Mouse (Mus musculus) CH12.LX (cell line): ENCODE measurements around the gene Kdm4c. TPM values are rescaled to one million over a fixed set of nuclear protein-coding genes. Genes with fewer than 3 reads are reported as not detected.

ENCODE experiments used
- DNase-seq: peaks from one replicate; pipeline ENCODE4 v3.0.0-alpha.2; 2013; ENCODE audit errors: extremely low read depth
- H3K27ac ChIP-seq: 2 replicates; pipeline ENCODE4 v1.5.1; 2012; ENCODE audit warnings: low read depth, mild to moderate bottlenecking, control low read depth, moderate library complexity; ENCODE audit not compliant: insufficient read depth
- H3K27me3 ChIP-seq: replicated peaks from 2 replicates; pipeline ENCODE3; 2012; ENCODE audit warnings: inconsistent platforms
- H3K36me3 ChIP-seq, 2 experiments: replicated peaks in 1 of 2; 2 replicates each; pipeline versions ENCODE3 to v1.6.1; 2012; ENCODE audit warnings: inconsistent platforms in 1 of 2, low read length in 1 of 2, mild to moderate bottlenecking in 1 of 2, mixed read lengths in 1 of 2, moderate library complexity in 1 of 2; ENCODE audit not compliant: control insufficient read depth in 1 of 2, insufficient read depth in 1 of 2
- H3K4me1 ChIP-seq, 2 experiments: 2 replicates each; pipeline ENCODE4 v1.6.1; 2012; ENCODE audit warnings: inconsistent platforms in 1 of 2, moderate library complexity in 1 of 2; ENCODE audit not compliant: insufficient read depth in 2 of 2, control insufficient read depth in 1 of 2
- H3K4me2 ChIP-seq: 2 replicates; pipeline ENCODE4 v1.6.1; 2012; ENCODE audit warnings: low read depth, mild to moderate bottlenecking, control low read depth; ENCODE audit not compliant: poor library complexity, insufficient read depth, severe bottlenecking
- H3K4me3 ChIP-seq, 3 experiments: fragments of 150-350 bp in 1 of 3; sonication (generic) in 1 of 3; replicated peaks in 1 of 3; 2 replicates each; pipeline versions ENCODE3 to v1.5.1; 2011 to 2012; ENCODE audit warnings: low read depth in 2 of 3, low read length in 2 of 3, mild to moderate bottlenecking in 2 of 3, moderate library complexity in 2 of 3, control low read depth in 1 of 3, improper control_type of control experiment in 1 of 3, inconsistent platforms in 1 of 3, mixed read lengths in 1 of 3; ENCODE audit not compliant: poor library complexity in 1 of 3
- H3K79me2 ChIP-seq: replicated peaks from 2 replicates; pipeline ENCODE4 v1.6.1; 2012; ENCODE audit warnings: mild to moderate bottlenecking, moderate library complexity; ENCODE audit not compliant: control insufficient read depth, poor library complexity, insufficient read depth, severe bottlenecking; ENCODE audit errors: extremely low read depth
- H3K9ac ChIP-seq: 2 replicates; pipeline ENCODE4 v1.6.1; 2012; ENCODE audit warnings: low read depth, mild to moderate bottlenecking, control low read depth, moderate library complexity; ENCODE audit not compliant: insufficient read depth
- H3K9me3 ChIP-seq: replicated peaks from 2 replicates; pipeline ENCODE3; 2012; ENCODE audit warnings: low read length, inconsistent platforms, mixed read lengths
- BHLHE40 ChIP-seq: IDR thresholded peaks from 2 replicates; pipeline ENCODE4 v1.6.1; 2011; ENCODE audit warnings: mild to moderate bottlenecking, low read depth, low read length, improper control_type of control experiment
- CHD2 ChIP-seq: IDR thresholded peaks from 2 replicates; pipeline ENCODE4 v1.6.1; 2011; ENCODE audit warnings: low read length, improper control_type of control experiment
- EP300 ChIP-seq: IDR thresholded peaks from 2 replicates; pipeline ENCODE4 v1.6.1; 2011; ENCODE audit warnings: low read length, improper control_type of control experiment
- IRF4 ChIP-seq: IDR thresholded peaks from 2 replicates; pipeline ENCODE4 v1.6.1; 2014; ENCODE audit warnings: low read depth, mild to moderate bottlenecking, inconsistent platforms, low read length, improper control_type of control experiment
- JUN ChIP-seq: IDR thresholded peaks from 2 replicates; pipeline ENCODE4 v1.6.1; 2011; ENCODE audit warnings: low read depth, mild to moderate bottlenecking, low read length, improper control_type of control experiment, moderate library complexity; ENCODE audit not compliant: insufficient read depth
- JUND ChIP-seq: conservative IDR thresholded peaks from 2 replicates; pipeline ENCODE4 v1.6.1; 2011; ENCODE audit warnings: low read depth, low read length, improper control_type of control experiment
- MAFK ChIP-seq: IDR thresholded peaks from 2 replicates; pipeline ENCODE4 v1.6.1; 2011; ENCODE audit warnings: low read length, improper control_type of control experiment; ENCODE audit not compliant: insufficient replicate concordance
- MEF2A ChIP-seq: IDR thresholded peaks from 2 replicates; pipeline ENCODE4 v1.6.1; 2014; ENCODE audit warnings: low read depth, mild to moderate bottlenecking, inconsistent platforms, low read length, improper control_type of control experiment, borderline replicate concordance
- POLR2AphosphoS2 ChIP-seq: IDR thresholded peaks from 2 replicates; pipeline ENCODE4 v1.6.1; 2011; ENCODE audit warnings: low read depth, low read length, improper control_type of control experiment
- RAD21 ChIP-seq: IDR thresholded peaks from 2 replicates; pipeline ENCODE4 v1.6.1; 2011; ENCODE audit warnings: low read depth, mild to moderate bottlenecking, low read length, improper control_type of control experiment, moderate library complexity
- RCOR1 ChIP-seq: conservative IDR thresholded peaks from 2 replicates; pipeline ENCODE4 v1.6.1; 2012; ENCODE audit warnings: low read depth, mild to moderate bottlenecking, inconsistent platforms, low read length, improper control_type of control experiment
- TBP ChIP-seq: conservative IDR thresholded peaks from 2 replicates; pipeline ENCODE4 v1.6.1; 2011; ENCODE audit warnings: low read depth, low read length, improper control_type of control experiment
- TCF12 ChIP-seq: IDR thresholded peaks from 2 replicates; pipeline ENCODE4 v1.6.1; 2014; ENCODE audit warnings: low read depth, mild to moderate bottlenecking, inconsistent platforms, low read length, improper control_type of control experiment
- ZKSCAN1 ChIP-seq: IDR thresholded peaks from 2 replicates; pipeline ENCODE4 v1.6.1; 2012; ENCODE audit warnings: low read depth, inconsistent platforms, low read length, improper control_type of control experiment, borderline replicate concordance
- ZNF384 ChIP-seq: IDR thresholded peaks from 2 replicates; pipeline ENCODE4 v1.6.1; 2012; ENCODE audit warnings: low read depth, low read length, improper control_type of control experiment, inconsistent platforms
- dilution Hi-C: fragments of 300-500 bp; cut with MboI; formaldehyde crosslinking; loops from 2 replicates; pipeline ENCODE4 v1.14.3; 2020; ENCODE audit warnings: low sequenced_read_pairs; ENCODE audit not compliant: extremely low pct_unique_long_range_greater_than_20kb, extremely low pct_ligation_motif_present
- in situ Hi-C: fragments of 300-500 bp; cut with MboI; formaldehyde crosslinking; loops from 3 replicates; pipeline ENCODE4 v1.14.3; 2019; ENCODE audit warnings: low sequenced_read_pairs, low pct_ligation_motif_present, low pct_unique_long_range_greater_than_20kb, mixed read lengths
- polyA plus RNA-seq: library from polyadenylated mRNA; unstranded; fragments of >175 nt; gene quantifications from 2 replicates; pipeline ENCODE4 v1.2.1, GENCODE M21; 2012; ENCODE audit warnings: low read depth; ENCODE audit not compliant: insufficient read length
- total RNA-seq, 2 experiments: library from RNA; depleted of rRNA; stranded (reverse); fragments of 300-350 nt in 1 of 2; fragments of >200 nt in 1 of 2; gene quantifications; 2 replicates each; pipeline ENCODE4 v1.2.3; 2012 to 2014

Gene Kdm4c
- total and polyA plus RNA-seq, 3 experiments, result 8.1 to 14.4 (median 12.2) TPM

DNA sequence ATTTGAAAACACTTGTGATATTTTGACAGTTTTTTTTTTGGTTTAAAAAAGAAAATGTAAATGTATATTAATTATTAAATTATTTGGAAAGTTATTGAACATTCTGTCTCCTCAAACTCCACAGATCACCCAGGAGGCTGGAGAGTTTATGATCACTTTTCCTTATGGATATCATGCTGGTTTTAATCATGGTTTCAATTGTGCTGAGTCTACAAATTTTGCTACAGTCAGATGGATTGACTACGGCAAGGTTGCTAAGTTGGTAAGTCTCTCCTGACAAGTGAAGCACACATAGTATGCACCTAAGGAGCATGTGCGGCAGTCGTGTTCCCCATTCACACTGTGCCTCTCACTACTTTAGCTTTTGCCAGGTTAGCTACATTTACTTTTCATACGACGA lies 73.1 kb downstream of the Kdm4c start:
- H3K27me3 ChIP-seq, result no peaks in the 10 kb centered on the region
- no peak overlapping the region for H3K27ac ChIP-seq
- dilution Hi-C loops (no loop called here), in situ Hi-C loops (no loop called here)
- no peak for DNase-seq
- no peak overlapping the region for H3K9ac ChIP-seq
- H3K4me3 ChIP-seq, result no peak overlapping the region
- peaks cover 0 to 18% of the 10 kb centered on the region in 2 experiments; a peak in 2 of 4 replicates for H3K4me1 ChIP-seq
- H3K4me2 ChIP-seq, result no peak overlapping the region
- H3K79me2 ChIP-seq, result no peaks in the 10 kb centered on the region
- H3K9me3 ChIP-seq, result no peaks in the 10 kb centered on the region
- TF ChIP-seq TCF12, result no peak
- TF ChIP-seq MAFK, result peak; percentile 61; the same call in 1 of the 2 replicates
- peaks cover 3 to 16% of the 10 kb centered on the region in 2 experiments for H3K36me3 ChIP-seq

DNA sequence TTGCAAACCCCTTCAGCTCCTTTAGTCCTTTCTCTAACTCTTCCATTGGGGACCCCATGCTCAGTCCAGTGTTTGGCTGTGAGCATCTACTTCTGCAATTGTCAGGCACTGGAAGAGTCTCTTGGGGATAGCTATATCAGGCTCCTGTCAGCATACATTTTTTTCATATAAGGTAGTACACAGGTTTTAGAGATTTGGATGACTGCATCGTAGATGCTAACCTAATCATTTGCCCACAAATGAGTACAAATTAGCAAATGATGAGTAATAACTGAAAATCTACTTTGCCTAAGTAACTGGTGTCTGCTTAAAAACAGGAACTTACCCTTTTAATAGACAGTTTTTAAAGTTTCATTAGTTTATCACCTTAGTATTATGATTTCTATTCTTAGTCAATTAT lies 77.0 kb downstream of the Kdm4c start:
- in situ Hi-C loops, result no loop called here
- peak; percentile 64 for DNase-seq

DNA sequence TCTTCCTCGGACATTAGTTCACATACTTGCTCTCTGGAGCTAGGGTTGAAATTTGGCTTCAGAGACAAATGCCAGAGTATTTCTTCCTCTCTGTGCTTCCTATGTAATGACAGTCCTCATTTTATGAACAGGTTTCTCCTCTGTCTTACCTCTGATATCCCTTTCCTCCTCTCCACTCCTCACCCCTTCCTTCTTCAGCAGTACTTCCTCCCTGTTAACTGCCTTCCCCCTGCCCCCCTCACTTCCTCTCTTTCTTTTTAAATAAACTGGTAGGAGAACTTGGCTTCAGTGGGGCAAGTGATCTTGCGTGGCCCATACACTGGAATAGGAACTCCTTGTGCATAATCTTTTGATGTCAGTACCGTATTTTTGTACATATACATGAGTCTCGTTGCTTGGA lies 115.2 kb downstream of the Kdm4c start:
- Histone ChIP-seq H3K9me3 (no peaks in the 10 kb centered on the region), H3K9ac (no peak overlapping the region), H3K4me3 (no peak overlapping the region), H3K27ac (no peak overlapping the region), H3K27me3 (no peaks in the 10 kb centered on the region), H3K79me2 (no peaks in the 10 kb centered on the region), H3K4me2 (no peak overlapping the region), H3K36me3 (peaks cover 5 to 38% of the 10 kb centered on the region in 2 experiments), H3K4me1 (peaks cover 0 to 5% of the 10 kb centered on the region in 2 experiments; a peak in 1 of 4 replicates)
- dilution Hi-C loops (no loop called here), in situ Hi-C loops (no loop called here)
- no peak for DNase-seq
- TF ChIP-seq BHLHE40 (no peak), TBP (no peak), POLR2AphosphoS2 (no peak), RAD21 (no peak), TCF12 (no peak), MEF2A (no peak), RCOR1 (no peak), CHD2 (no peak)

More for the DNA sequence above, 77.0 kb downstream of the Kdm4c start:
- no peaks in the 10 kb centered on the region for H3K79me2 ChIP-seq
- H3K36me3 ChIP-seq, result peaks cover 3 to 15% of the 10 kb centered on the region in 2 experiments
- no peak overlapping the region for H3K9ac ChIP-seq
- dilution Hi-C loops, result no loop called here
- H3K4me2 ChIP-seq, result no peak overlapping the region
- no peak overlapping the region for H3K4me3 ChIP-seq
- no peaks in the 10 kb centered on the region for H3K9me3 ChIP-seq
- peak; percentile 38; the same call in 1 of the 2 replicates for TF ChIP-seq ZNF384
- TF ChIP-seq POLR2AphosphoS2, result no peak
- TF ChIP-seq IRF4, result peak; percentile 29; the same call in 1 of the 2 replicates
- TF ChIP-seq BHLHE40, result no peak
- no peak for TF ChIP-seq ZKSCAN1
- TF ChIP-seq JUND, result peak; percentile 76; the same call in 1 of the 2 replicates
- no peak for TF ChIP-seq JUN
- TF ChIP-seq EP300, result peak; percentile 58
- no peaks in the 10 kb centered on the region for H3K27me3 ChIP-seq
- H3K27ac ChIP-seq, result no peak overlapping the region
- H3K4me1 ChIP-seq, result peaks cover 0 to 14% of the 10 kb centered on the region in 2 experiments; a peak in 2 of 4 replicates
